Mouse (Mus musculus): ENCODE measurements around the gene Pam.

DNA sequence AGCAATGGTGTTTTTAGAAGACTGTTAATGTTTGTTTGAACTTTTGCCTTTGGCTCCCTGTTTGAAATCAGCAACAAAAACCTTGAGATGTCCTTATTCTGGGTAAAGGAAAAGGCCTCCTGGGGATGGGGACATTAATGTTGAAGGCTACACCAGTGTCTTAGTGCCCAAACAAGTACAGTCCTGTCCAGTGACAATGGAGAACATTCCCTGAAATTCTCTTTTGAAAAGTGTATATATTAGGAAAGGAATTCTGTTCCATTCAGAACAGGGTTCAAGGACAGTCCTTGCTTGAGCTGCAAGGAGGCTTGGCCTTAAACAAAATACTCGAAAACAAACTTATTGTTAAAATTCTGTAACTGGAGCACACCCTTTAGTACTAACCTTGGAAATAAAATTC is 116.0 kb downstream of the Pam start:
- TF ChIP-seq POLR2A (IDR thresholded peaks at IDR 0.05; ENCODE audit: borderline replicate concordance, control insufficient read depth, low read depth, low read length) (no peak), CTCF (IDR thresholded peaks at IDR 0.05; ENCODE audit: control insufficient read depth, insufficient read depth, low read length) (no peak)
